Mouse (Mus musculus) B cell, adult (primary cell): ENCODE results near the gene Gm16867. TPM values are rescaled to one million over a fixed set of nuclear protein-coding genes. Genes with fewer than 3 reads are reported as not detected.

Experiments
- total RNA-seq: library from RNA; stranded (reverse); gene quantifications from 4 replicates; pipeline ENCODE4 v1.2.4, GENCODE M21; 2023; ENCODE audit not compliant: inconsistent age

Gene Gm16867
- 12.0 to 14.9 TPM (median 13.4 TPM) in 4 replicates for total RNA-seq

DNA sequence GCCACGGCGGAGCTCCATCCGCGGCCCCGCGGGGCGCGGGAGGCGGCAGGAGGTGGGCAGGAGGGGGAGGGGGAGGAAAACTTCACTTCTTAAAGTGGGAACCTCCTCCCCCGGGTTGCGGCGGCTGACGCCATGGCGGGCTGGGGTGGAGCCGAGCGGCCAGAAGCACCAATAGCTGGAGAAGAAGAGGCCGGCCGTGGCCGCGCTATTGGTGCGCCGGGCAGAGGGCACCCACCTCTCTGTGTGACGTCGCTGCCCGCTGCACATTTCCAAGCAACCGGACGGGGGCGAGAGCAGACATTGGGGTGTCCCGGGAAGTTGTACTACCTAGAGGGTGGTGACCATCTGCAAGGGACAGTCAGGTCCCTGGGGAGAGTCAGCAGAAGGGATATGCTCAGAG lies at the start of gene Gm16867:
Gene Gm16867, minus strand, starts transcription at position 189 of the 400 bp plus-strand sequence.

DNA sequence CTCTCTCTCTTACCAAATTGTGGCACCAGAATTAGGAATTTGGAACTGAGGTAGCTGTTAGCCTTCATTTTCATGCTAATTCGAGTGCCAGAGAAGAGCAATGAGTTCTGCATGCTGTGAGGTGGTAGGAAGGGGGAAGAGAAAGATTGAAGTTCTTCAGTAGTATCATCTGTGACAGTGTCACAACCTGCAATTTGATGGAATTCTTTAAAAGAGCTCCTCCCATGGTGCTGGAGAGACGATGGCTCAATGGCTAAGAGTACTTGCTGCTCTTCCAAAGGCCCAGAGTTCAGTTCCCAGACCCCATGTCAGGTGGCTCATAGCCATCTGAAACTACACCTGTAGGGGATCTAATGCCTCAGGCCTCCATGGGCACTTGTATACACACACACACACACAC lies 9.3 kb upstream of the Gm16867 start, which contains the start of gene Gm27179:
Gene Gm27179, minus strand, starts transcription at position 101 of the 400 bp plus-strand sequence.

Other genes with a start within 250 kb of the Gm16867 start
- not detected in 4 replicates for gene Synb, start 209.1 kb downstream of the Gm16867 start, total RNA-seq
- not detected in 4 replicates for gene Gm27179, start 9.2 kb upstream of the Gm16867 start, total RNA-seq
- gene Entpd4b, start 52.1 kb upstream of the Gm16867 start, total RNA-seq: 12.9 to 16.4 TPM (median 15.5 TPM) in 4 replicates